Mouse (Mus musculus): ENCODE results near the gene Gga1. TPM values are rescaled to one million over a fixed set of nuclear protein-coding genes. Genes with fewer than 3 reads are reported as not detected.

Gene Gga1
- polyA plus RNA-seq, 1 experiment, result 25.8 TPM

DNA sequence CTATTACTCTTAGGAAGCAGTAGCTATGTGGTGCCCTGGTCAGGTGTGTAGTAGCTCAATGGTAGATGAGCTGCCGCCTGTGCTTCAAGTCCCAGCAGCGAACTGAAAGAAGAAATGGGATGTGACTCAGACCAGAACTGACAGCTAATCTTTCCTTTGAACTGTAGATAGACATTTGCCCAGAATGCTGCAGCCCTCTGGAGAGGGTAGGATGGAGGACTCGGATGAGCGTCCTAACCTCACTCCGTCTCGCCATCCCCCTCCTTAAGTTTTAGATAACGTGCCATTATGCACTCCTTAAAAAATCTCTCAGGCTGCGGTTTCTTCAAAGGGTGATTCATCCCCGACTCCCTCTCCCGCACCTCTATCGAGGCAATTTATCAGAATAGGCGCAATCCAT is 42.9 kb downstream of the Gga1 start:
- peaks cover 3% of the 10 kb centered on the region for H3K4me1 ChIP-seq (ENCODE audit: control insufficient read depth, insufficient read depth, low read length)
- peaks cover 3% of the 10 kb centered on the region; the same call in 1 of the 2 replicates for H3K36me3 ChIP-seq (ENCODE audit: control insufficient read depth, insufficient read depth, low read length, poor library complexity, severe bottlenecking)
- no peaks in the 10 kb centered on the region for H3K9me3 ChIP-seq (replicated peaks; ENCODE audit: control insufficient read depth, insufficient read depth, low read length, poor library complexity, severe bottlenecking)
- no peak overlapping the region for H3K9ac ChIP-seq (ENCODE audit: low read depth, poor library complexity, severe bottlenecking)
- H3K27ac ChIP-seq (ENCODE audit: insufficient read depth, low read length), result no peak overlapping the region
- TF ChIP-seq POLR2A (IDR thresholded peaks at IDR 0.05; ENCODE audit: insufficient read depth, low read length), result no peak
- no peak for TF ChIP-seq EP300 (IDR thresholded peaks at IDR 0.05; ENCODE audit: insufficient read depth, low read depth, low read length)
- no peak for TF ChIP-seq CTCF (IDR thresholded peaks at IDR 0.05; ENCODE audit: low read depth, low read length)
- no peak overlapping the region for H3K4me3 ChIP-seq (ENCODE audit: low read depth, low read length)
- H3K27me3 ChIP-seq (ENCODE audit: control insufficient read depth, insufficient read depth, low read length, poor library complexity, severe bottlenecking), result no peaks in the 10 kb centered on the region

- Histone ChIP-seq H3K27me3 (ENCODE audit: control insufficient read depth, insufficient read depth, low read length, poor library complexity, severe bottlenecking) (no peaks in the 10 kb centered on the region), H3K36me3 (ENCODE audit: control insufficient read depth, insufficient read depth, low read length, poor library complexity, severe bottlenecking) (no peaks in the 10 kb centered on the region; the same call in 1 of the 2 replicates), H3K9me3 (replicated peaks; ENCODE audit: control insufficient read depth, insufficient read depth, low read length, poor library complexity, severe bottlenecking) (no peaks in the 10 kb centered on the region), H3K4me1 (ENCODE audit: control insufficient read depth, insufficient read depth, low read length) (peaks cover 6% of the 10 kb centered on the region), H3K27ac (ENCODE audit: insufficient read depth, low read length) (no peak overlapping the region), H3K9ac (ENCODE audit: low read depth, poor library complexity, severe bottlenecking) (no peak overlapping the region), H3K4me3 (ENCODE audit: low read depth, low read length) (no peak overlapping the region)
- no peak for TF ChIP-seq POLR2A (IDR thresholded peaks at IDR 0.05; ENCODE audit: insufficient read depth, low read length)
- no peak for TF ChIP-seq CTCF (IDR thresholded peaks at IDR 0.05; ENCODE audit: low read depth, low read length)
- TF ChIP-seq EP300 (IDR thresholded peaks at IDR 0.05; ENCODE audit: insufficient read depth, low read depth, low read length), result no peak
Measured at GRCm38 (mm10) chr15:78922700-78923099, 45.7 kb downstream of the Gga1 start.

- H3K9ac ChIP-seq (ENCODE audit: low read depth, poor library complexity, severe bottlenecking), result no peak overlapping the region
- peaks cover 7% of the 10 kb centered on the region for H3K4me1 ChIP-seq (ENCODE audit: control insufficient read depth, insufficient read depth, low read length)
Measured at GRCm38 (mm10) chr15:78923585-78923984, 46.6 kb downstream of the Gga1 start.

DNA sequence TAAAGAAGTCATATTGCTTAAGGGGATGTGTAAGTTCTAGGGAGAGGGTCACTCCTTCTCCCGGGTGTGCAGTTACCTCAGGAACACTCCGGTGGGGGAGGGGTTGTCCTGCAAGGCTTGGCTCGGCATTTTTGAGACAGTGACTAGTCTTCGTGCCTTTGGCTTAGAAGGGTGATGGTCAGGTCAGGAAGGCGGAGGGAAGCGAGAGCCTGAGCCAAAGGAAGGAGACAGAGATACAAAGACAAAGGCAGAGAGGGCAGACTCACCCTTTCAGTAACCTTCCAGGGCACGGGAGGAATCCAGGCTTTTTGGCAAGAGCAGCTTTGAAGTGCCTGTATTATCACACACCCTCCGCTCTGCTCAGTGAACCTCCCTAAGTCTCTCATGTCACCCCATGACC is 48.1 kb downstream of the Gga1 start:
- Histone ChIP-seq H3K9me3 (replicated peaks; ENCODE audit: control insufficient read depth, insufficient read depth, low read length, poor library complexity, severe bottlenecking) (no peaks in the 10 kb centered on the region), H3K36me3 (ENCODE audit: control insufficient read depth, insufficient read depth, low read length, poor library complexity, severe bottlenecking) (no peaks in the 10 kb centered on the region), H3K4me1 (ENCODE audit: control insufficient read depth, insufficient read depth, low read length) (peaks cover 7% of the 10 kb centered on the region), H3K9ac (ENCODE audit: low read depth, poor library complexity, severe bottlenecking) (no peak overlapping the region), H3K4me3 (ENCODE audit: low read depth, low read length) (no peak overlapping the region), H3K27me3 (ENCODE audit: control insufficient read depth, insufficient read depth, low read length, poor library complexity, severe bottlenecking) (no peaks in the 10 kb centered on the region), H3K27ac (ENCODE audit: insufficient read depth, low read length) (no peak overlapping the region)
- TF ChIP-seq CTCF (IDR thresholded peaks at IDR 0.05; ENCODE audit: low read depth, low read length) (no peak), POLR2A (IDR thresholded peaks at IDR 0.05; ENCODE audit: insufficient read depth, low read length) (no peak), EP300 (IDR thresholded peaks at IDR 0.05; ENCODE audit: insufficient read depth, low read depth, low read length) (no peak)

More at GRCm38 (mm10) chr15:78923585-78923984, 46.6 kb downstream of the Gga1 start:
- Histone ChIP-seq H3K36me3 (ENCODE audit: control insufficient read depth, insufficient read depth, low read length, poor library complexity, severe bottlenecking) (no peaks in the 10 kb centered on the region), H3K27me3 (ENCODE audit: control insufficient read depth, insufficient read depth, low read length, poor library complexity, severe bottlenecking) (no peaks in the 10 kb centered on the region), H3K4me3 (ENCODE audit: low read depth, low read length) (no peak overlapping the region), H3K9me3 (replicated peaks; ENCODE audit: control insufficient read depth, insufficient read depth, low read length, poor library complexity, severe bottlenecking) (no peaks in the 10 kb centered on the region), H3K27ac (ENCODE audit: insufficient read depth, low read length) (no peak overlapping the region)
- no peak for TF ChIP-seq POLR2A (IDR thresholded peaks at IDR 0.05; ENCODE audit: insufficient read depth, low read length)
- TF ChIP-seq EP300 (IDR thresholded peaks at IDR 0.05; ENCODE audit: insufficient read depth, low read depth, low read length), result no peak
- TF ChIP-seq CTCF (IDR thresholded peaks at IDR 0.05; ENCODE audit: low read depth, low read length), result no peak

DNA sequence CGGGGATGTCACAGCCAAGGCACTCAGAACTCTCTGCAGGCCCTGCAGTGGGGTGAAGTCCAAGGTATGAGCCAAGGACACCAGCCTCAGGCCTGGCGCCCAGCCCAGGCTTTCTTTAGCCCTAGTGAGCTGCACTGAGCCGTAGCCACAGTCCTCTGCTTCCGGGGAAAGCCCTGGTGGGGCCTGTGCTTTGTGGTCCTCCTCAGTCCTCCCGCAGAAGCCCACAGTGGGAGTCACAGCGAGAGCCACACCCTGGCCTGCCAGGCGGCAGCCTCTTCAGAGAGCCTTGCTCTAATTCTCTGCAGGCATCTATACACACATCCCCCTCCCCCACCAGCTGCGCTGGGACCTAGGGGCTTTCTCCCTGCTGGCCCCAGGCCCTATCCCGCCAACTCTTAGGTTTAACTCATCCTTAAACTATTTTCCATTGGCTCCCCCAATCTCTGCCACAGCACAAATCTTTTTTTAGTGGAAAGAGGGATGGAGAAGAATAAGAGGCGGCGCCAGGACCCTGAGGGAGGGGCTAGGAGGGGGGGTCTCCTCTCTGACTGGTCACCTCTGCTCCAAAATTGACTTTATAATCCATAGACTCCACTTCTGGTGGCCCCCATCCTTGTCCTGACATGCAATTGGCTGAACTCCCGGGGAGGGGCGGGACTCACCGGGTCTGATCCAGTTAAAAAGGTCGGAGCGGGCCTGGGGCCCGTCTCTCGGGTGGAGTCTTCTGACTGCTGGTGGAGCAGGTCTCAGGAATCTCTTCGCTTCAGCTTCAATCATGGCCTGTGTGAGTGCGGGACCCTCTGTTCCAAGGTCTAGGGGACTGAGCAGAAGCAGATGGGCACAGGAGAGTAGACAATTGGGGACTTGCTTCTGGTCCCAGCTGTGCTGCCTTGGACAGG is 49.3 kb downstream of the Gga1 start, which contains the start of gene Lgals1:
TSS of gene Lgals1 (plus strand) at position 705 of the 899 bp plus-strand sequence.
- H3K27ac ChIP-seq (ENCODE audit: insufficient read depth, low read length), result peak within 1 kb of the TSS; percentile 54
- TF ChIP-seq POLR2A (IDR thresholded peaks at IDR 0.05; ENCODE audit: insufficient read depth, low read length) (peak; percentile 30), CTCF (IDR thresholded peaks at IDR 0.05; ENCODE audit: low read depth, low read length) (no peak)
- H3K4me3 ChIP-seq (ENCODE audit: low read depth, low read length), result peak within 1 kb of the TSS; percentile 57
- H3K4me1 ChIP-seq (ENCODE audit: control insufficient read depth, insufficient read depth, low read length), result peaks cover 7% of the 10 kb centered on the region
- no peaks in the 10 kb centered on the region for H3K27me3 ChIP-seq (ENCODE audit: control insufficient read depth, insufficient read depth, low read length, poor library complexity, severe bottlenecking)
- H3K9ac ChIP-seq (ENCODE audit: low read depth, poor library complexity, severe bottlenecking), result peak within 1 kb of the TSS; percentile 57
- no peaks in the 10 kb centered on the region for H3K36me3 ChIP-seq (ENCODE audit: control insufficient read depth, insufficient read depth, low read length, poor library complexity, severe bottlenecking)
- H3K9me3 ChIP-seq (replicated peaks; ENCODE audit: control insufficient read depth, insufficient read depth, low read length, poor library complexity, severe bottlenecking), result no peaks in the 10 kb centered on the region

Data from ES-Bruce4 (cell line).